Mouse (Mus musculus): ENCODE data around the gene Prrg2.
"Not testable (repeated sequence)": the region's sequence is repeated elsewhere in the genome, so short reads cannot be mapped to it uniquely, and the experiment has no call there.

Gene Prrg2

GRCm38 (mm10) chr7:45062239-45062835, at the start of gene Prrg2, which contains the start of gene Nosip:
Gene Prrg2, minus strand, starts transcription at chr7:45062677.
Gene Nosip, plus strand, starts transcription at chr7:45062429.
- DNase-seq = peak; percentile 98

GRCm38 (mm10) chr7:45111940-45112339, 49.5 kb upstream of the Prrg2 start:
- no peak for DNase-seq

GRCm38 (mm10) chr7:45110089-45110488, 47.6 kb upstream of the Prrg2 start:
- not testable (repeated sequence) for DNase-seq

GRCm38 (mm10) chr7:45107052-45107645, 44.7 kb upstream of the Prrg2 start:
- no peak for DNase-seq

GRCm38 (mm10) chr7:45106441-45106840, 44.0 kb upstream of the Prrg2 start:
- no peak for DNase-seq

GRCm38 (mm10) chr7:45105491-45105890, 43.0 kb upstream of the Prrg2 start:
- no peak for DNase-seq

GRCm38 (mm10) chr7:45104941-45105340, 42.5 kb upstream of the Prrg2 start:
- no peak for DNase-seq

GRCm38 (mm10) chr7:45103652-45104180, 41.2 kb upstream of the Prrg2 start, which contains the start of gene Fcgrt:
Gene Fcgrt, minus strand, starts transcription at chr7:45103851.
- DNase-seq = peak; percentile 99

- peak; percentile 62 for DNase-seq
Measured at GRCm38 (mm10) chr7:45102940-45103585, 40.6 kb upstream of the Prrg2 start.

- DNase-seq = no peak
Measured at GRCm38 (mm10) chr7:45102441-45102840, 40.0 kb upstream of the Prrg2 start.

- DNase-seq = no peak
Measured at GRCm38 (mm10) chr7:45100046-45100445, 37.6 kb upstream of the Prrg2 start.

- peak; percentile 50 for DNase-seq
Measured at GRCm38 (mm10) chr7:45098541-45099240, 36.2 kb upstream of the Prrg2 start.

- no peak for DNase-seq
Measured at GRCm38 (mm10) chr7:45097479-45097878, 35.0 kb upstream of the Prrg2 start.

- not testable (repeated sequence) for DNase-seq
Measured at GRCm38 (mm10) chr7:45095965-45096364, 33.5 kb upstream of the Prrg2 start.

GRCm38 (mm10) chr7:45095367-45095766, 32.9 kb upstream of the Prrg2 start:
- no peak for DNase-seq

GRCm38 (mm10) chr7:45094121-45094520, 31.6 kb upstream of the Prrg2 start:
- DNase-seq = no peak

- no peak for DNase-seq
Measured at GRCm38 (mm10) chr7:45093516-45093905, 31.0 kb upstream of the Prrg2 start.

- no peak for DNase-seq
Measured at GRCm38 (mm10) chr7:45092828-45093515, 30.5 kb upstream of the Prrg2 start.

GRCm38 (mm10) chr7:45092048-45092447, 29.6 kb upstream of the Prrg2 start, which contains the start of gene Rcn3:
Gene Rcn3, minus strand, starts transcription at chr7:45092221.
- peak; percentile 96 for DNase-seq

GRCm38 (mm10) chr7:45091001-45091990, 28.8 kb upstream of the Prrg2 start:
- peak; percentile 76 for DNase-seq
